Mouse (Mus musculus): Measurements from ENCODE around the gene Ppp3ca.

Ppp3ca gene

GRCm38 (mm10) chr3:136812162-136812561 is 142.2 kb downstream of the Ppp3ca start:
- DNase-seq (ENCODE audit: low read depth, low spot score): no peak

GRCm38 (mm10) chr3:136812791-136813190 is 142.9 kb downstream of the Ppp3ca start:
- no peak for DNase-seq (ENCODE audit: low read depth, low spot score)

GRCm38 (mm10) chr3:136813886-136814285 is 144.0 kb downstream of the Ppp3ca start:
- no peak for DNase-seq (ENCODE audit: low read depth, low spot score)

- no peak for DNase-seq (ENCODE audit: low read depth, low spot score)
These were observed 145.0 kb downstream of the Ppp3ca start for GRCm38 (mm10) chr3:136814916-136815315.

GRCm38 (mm10) chr3:136816319-136816718 is 146.4 kb downstream of the Ppp3ca start:
- no peak for DNase-seq (ENCODE audit: low read depth, low spot score)

- DNase-seq (ENCODE audit: low read depth, low spot score): no peak
These were observed 149.1 kb downstream of the Ppp3ca start for GRCm38 (mm10) chr3:136818997-136819396.

GRCm38 (mm10) chr3:136821039-136821438 is 151.1 kb downstream of the Ppp3ca start:
- DNase-seq (ENCODE audit: low read depth, low spot score): no peak

- DNase-seq (ENCODE audit: low read depth, low spot score): no peak
These were observed 152.1 kb downstream of the Ppp3ca start for GRCm38 (mm10) chr3:136821993-136822392.

- DNase-seq (ENCODE audit: low read depth, low spot score): no peak
These were observed 152.5 kb downstream of the Ppp3ca start for GRCm38 (mm10) chr3:136822431-136822830.

GRCm38 (mm10) chr3:136828451-136828850 is 158.5 kb downstream of the Ppp3ca start:
- DNase-seq (ENCODE audit: low read depth, low spot score): no peak

GRCm38 (mm10) chr3:136829109-136829508 is 159.2 kb downstream of the Ppp3ca start:
- no peak for DNase-seq (ENCODE audit: low read depth, low spot score)

- DNase-seq (ENCODE audit: low read depth, low spot score): no peak
These were observed 160.8 kb downstream of the Ppp3ca start for GRCm38 (mm10) chr3:136830687-136831220.

- no peak for DNase-seq (ENCODE audit: low read depth, low spot score)
These were observed 163.2 kb downstream of the Ppp3ca start for GRCm38 (mm10) chr3:136833003-136833745.

GRCm38 (mm10) chr3:136833893-136834292 is 164.0 kb downstream of the Ppp3ca start:
- DNase-seq (ENCODE audit: low read depth, low spot score): no peak

- no peak for DNase-seq (ENCODE audit: low read depth, low spot score)
These were observed 165.9 kb downstream of the Ppp3ca start for GRCm38 (mm10) chr3:136835851-136836250.

GRCm38 (mm10) chr3:136836319-136837193 is 166.6 kb downstream of the Ppp3ca start:
- DNase-seq (ENCODE audit: low read depth, low spot score): no peak

GRCm38 (mm10) chr3:136837589-136837988 is 167.7 kb downstream of the Ppp3ca start:
- DNase-seq (ENCODE audit: low read depth, low spot score): no peak

- no peak for DNase-seq (ENCODE audit: low read depth, low spot score)
These were observed 171.4 kb downstream of the Ppp3ca start for GRCm38 (mm10) chr3:136841282-136841681.

GRCm38 (mm10) chr3:136842384-136842783 is 172.5 kb downstream of the Ppp3ca start:
- no peak for DNase-seq (ENCODE audit: low read depth, low spot score)

GRCm38 (mm10) chr3:136843811-136844491 is 174.0 kb downstream of the Ppp3ca start:
- no peak for DNase-seq (ENCODE audit: low read depth, low spot score)

- DNase-seq (ENCODE audit: low read depth, low spot score): no peak
These were observed 179.1 kb downstream of the Ppp3ca start for GRCm38 (mm10) chr3:136849035-136849434.

- DNase-seq (ENCODE audit: low read depth, low spot score): no peak
These were observed 183.0 kb downstream of the Ppp3ca start for GRCm38 (mm10) chr3:136852921-136853320.

Data from brain, embryonic 18.5 days (tissue).